Mouse (Mus musculus): ENCODE measurements around the gene Wdr20. TPM values are rescaled to one million over a fixed set of nuclear protein-coding genes. Genes with fewer than 3 reads are reported as not detected.
"Not testable (repeated sequence)": the region's sequence is repeated elsewhere in the genome, so short reads cannot be mapped to it uniquely, and the experiment has no call there.

The Wdr20 gene
- polyA plus RNA-seq, 1 experiment: 31.2 TPM

DNA sequence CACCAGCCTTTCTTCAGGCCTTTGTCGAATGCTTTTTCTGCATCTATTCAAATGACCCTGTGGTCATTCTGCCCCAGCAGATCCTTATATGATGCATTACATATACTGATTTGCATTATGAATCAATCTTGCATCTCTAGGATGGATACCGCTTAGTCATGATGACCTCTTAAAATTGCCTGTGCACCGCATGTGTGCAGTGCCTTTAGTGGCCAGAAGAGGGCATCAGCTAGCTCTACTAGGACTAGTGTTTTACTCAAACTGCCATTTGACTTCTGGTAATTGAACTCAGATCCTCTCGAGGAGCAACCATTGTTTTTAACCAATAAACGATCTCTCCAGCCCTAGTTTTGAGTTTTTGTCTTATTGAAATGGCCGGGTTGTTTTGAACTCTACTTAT is 24.0 kb upstream of the Wdr20 start:
- DNase-seq (ENCODE audit: low spot score): no peak

DNA sequence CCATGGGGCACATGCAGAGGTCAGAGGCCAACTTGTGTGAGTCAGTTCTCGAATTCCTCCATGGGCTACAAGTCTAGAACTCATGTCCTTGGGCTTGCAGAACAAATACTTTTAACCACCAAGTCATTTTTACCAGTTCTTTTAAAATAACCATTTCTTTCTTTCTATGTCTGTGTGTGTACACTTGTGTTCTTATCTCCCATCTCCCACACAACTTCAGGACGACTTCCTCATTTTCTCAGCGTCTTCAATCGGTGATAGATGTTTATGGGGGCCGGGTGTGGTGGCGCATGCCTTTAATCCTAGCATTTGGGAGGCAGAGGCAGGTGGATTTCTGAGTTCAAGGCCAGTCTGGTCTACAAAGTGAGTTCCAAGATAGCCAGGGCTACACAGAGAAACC is 23.5 kb upstream of the Wdr20 start:
- DNase-seq (ENCODE audit: low spot score): no peak

DNA sequence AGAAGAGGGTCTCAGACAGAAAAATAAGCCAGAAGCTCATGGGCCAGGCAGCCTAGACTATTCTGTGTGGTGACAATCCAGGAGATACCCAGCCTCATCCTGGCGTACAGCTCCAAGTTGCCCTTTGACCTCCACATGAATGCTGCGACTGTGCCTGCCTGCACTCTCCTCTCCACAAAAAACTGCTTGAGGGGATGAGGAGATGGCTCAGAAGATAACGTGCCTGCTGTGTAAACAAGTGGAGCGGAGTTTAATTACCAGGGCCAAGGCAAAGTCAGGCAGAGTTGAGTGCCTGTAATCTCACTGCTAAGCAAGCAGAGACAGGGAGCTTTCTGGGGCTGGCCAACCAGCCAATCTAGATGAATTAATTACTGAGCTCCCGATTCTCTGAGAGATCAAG is 21.7 kb upstream of the Wdr20 start:
- DNase-seq (ENCODE audit: low spot score): no peak

DNA sequence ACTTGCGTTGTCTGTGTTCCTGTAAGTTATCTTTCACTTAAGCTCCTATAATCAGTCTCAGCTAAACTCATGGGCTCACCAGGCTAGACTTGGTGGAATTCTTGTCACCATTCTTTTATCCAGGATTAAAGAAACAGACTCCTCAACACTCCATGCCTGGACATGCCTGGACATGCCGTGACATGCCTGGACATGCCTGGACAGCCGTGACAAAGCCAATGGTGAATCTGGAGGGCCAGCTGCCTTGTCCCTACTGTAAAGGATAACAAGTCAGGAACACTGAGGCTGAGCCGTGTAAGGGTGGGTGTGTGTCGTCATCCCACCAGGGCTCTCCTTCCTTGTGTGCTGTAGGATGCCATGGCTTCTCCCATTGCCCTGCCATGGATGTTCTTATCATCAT is 12.7 kb upstream of the Wdr20 start:
- no peak for DNase-seq (ENCODE audit: low spot score)

DNA sequence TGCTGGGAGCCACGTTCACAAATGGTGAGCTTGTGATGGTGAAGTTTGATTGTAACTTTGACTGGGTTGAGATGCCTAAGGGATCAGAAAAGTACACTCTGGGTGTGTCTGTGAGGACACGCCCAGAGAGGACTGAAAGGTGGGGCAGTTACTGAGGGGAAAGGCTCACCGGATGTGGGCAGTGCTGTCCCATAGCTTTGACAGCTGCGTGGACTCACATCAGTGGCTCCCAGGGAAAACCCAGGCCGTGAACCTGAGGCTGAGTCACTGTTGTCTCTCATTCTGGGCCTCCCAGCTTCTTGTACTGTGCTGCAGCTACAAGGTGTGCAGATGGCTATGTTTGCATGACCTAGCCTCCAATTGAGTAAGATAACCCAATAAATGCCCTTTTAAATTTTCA is 12.3 kb upstream of the Wdr20 start:
- no peak for DNase-seq (ENCODE audit: low spot score)

DNA sequence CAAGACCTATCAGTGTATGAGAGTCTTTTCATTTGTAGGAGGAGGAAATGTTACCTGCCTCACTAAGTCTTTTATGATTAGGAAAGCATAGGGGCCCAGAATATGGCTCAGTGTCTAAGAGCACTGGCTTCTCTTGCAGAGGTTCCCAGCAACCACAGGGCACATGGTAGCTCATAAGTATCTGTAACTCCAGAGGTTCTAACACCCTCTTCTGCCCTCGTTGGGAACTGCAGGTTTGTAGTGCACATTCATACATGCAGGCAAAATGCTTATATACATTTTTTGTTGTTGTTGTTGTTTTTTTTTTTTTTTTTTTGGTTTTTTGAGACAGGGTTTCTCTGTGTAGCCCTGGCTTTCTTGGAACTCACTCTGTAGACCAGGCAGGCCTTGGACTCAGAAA is 11.3 kb upstream of the Wdr20 start:
- DNase-seq (ENCODE audit: low spot score): no peak

DNA sequence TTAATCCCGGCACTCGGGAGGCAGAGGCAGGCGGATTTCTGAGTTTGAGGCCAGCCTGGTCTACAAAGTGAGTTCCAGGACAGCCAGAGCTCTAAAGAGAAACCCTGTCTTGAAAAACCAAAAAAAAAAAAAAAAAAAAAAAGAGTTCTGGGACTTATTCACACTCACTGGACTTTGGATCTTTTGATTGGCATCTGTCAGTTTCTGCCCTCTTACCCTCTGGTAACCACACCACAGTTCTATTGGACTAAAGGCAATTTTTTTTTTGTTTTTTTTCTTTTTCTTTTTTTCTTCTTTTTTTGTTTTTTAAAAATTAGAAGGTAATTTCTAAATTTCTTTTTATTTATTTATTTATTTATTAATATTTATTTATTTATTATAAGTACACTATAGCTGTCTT is 4.5 kb upstream of the Wdr20 start:
- not testable (repeated sequence) for DNase-seq (ENCODE audit: low spot score)

DNA sequence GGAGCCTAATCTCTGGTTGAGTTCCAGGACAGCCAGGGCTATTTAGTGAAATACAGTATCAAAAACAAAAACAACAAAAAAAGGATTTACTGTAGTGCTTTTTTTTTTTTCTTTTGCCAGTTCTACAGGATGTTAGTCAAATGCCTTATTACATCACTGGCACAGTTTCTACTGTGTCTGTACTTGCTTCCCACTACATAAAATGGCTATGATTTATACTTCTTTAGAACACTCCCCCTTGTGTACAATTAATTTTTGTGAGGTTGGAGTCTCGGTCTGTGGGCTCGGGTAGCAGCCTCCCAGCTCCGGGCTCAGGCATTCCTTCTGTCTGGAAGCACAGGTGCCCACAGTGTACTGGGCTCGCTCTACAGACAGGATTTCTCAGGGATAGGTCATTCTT is 1.1 kb upstream of the Wdr20 start:
- DNase-seq (ENCODE audit: low spot score): no peak

DNA sequence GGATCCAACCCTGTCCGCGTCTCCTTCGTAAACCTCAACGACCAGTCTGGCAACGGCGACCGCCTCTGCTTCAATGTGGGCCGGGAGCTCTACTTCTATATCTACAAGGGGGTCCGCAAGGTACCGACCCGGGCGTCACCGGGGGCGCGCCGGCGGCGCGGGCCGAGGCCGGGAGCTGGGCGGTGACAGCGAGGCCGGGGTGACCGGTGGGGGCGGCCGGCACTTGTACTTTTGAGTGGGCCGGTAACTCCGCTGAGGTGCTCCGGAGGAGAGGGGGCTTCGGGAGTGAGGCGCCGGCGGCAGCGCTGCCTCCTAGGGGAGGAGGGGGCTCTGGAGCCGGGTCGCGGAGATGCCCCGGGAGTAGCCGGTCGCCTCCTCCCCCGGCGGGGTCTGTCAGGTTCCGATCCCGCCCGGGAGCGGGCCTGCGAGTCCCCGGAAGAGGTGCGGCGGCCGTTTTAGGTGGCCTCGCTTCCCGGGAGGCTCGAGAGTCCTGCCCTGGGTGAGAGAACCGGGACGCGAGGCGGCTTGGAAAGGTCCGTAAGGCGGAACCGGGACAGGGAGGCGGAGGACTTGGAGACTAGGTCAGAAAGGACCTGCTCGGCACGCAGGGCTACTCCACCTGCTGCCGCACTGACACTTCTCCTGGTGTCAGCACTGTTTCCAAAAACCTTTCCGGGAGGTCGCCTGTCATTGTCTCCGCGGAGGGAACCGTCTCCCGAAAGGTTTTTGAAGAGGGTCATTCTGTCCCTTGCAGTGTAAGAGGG is 596 bp downstream of the Wdr20 start:
- no peak for DNase-seq (ENCODE audit: low spot score)

DNA sequence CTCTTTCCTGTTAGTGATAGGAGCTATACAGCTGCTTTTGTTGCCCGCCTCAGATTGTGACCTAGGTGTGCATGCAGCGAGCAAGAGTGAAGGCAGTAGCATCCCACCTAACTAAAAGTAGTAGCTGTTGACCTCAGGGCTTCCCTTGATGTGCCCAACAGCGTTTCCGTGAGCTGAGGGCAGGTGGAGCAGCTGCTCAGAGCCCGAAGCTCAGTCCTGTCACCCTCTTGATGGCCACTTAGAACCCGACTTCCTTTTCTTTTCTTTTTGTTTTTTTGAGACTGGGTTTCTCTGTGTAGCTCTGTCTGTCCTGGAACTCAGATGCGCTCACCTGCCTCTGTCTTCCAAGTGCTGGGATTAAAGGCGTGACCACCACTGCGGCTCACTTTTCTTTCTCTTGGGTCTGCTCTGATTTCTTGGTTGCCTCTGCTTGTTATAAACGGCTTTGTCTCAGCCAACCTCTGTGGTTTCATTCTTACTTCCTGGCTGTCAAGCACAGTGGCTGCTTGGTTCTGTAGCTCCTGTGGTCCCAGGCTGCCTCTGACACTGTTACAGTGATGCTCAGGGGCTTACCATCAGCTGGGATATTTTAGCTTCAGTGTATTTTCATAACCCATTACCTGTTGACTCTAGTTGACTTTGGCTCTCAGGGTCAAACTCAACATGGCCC is 13.2 kb downstream of the Wdr20 start:
- DNase-seq (ENCODE audit: low spot score): no peak

DNA sequence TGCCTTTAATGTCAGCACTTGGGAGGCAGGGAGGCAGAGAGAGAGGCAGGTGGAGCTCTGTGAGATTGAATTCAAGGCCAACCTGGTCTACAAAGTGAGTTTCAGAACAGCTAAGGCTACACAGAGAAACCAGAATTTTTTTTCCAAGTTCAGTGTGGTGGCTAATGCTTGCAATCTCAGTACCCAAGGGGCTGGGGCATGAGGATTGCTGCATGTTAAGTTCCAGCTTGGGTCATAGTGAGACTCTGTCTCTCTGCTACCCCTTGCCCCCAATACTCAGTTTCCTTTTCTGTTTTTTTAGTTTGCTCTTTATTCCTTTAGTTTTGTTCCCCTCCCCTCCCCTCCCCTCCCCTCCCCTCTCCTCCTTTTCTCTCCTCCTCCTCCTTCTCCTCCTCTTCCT is 15.0 kb downstream of the Wdr20 start:
- DNase-seq (ENCODE audit: low spot score): no peak

DNA sequence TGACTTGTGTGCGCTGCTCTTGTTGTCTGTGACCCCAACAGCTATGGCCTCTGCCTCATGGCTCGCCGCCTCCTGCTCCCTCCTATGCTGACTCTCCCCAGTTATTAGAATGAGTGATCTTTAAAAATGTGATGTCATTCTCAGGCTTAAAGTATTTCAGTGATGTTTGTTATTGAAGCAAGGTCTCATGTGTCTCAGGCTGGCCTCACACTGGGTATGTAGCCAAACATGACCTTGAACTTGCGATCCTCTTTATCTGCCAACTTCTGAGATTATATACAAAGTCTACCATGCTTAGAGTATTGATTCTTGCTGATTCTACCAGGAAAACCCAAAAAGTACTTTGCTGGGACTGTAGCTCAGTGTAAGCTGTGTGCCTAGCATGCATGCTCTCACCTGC is 16.2 kb downstream of the Wdr20 start:
- DNase-seq (ENCODE audit: low spot score): no peak

DNA sequence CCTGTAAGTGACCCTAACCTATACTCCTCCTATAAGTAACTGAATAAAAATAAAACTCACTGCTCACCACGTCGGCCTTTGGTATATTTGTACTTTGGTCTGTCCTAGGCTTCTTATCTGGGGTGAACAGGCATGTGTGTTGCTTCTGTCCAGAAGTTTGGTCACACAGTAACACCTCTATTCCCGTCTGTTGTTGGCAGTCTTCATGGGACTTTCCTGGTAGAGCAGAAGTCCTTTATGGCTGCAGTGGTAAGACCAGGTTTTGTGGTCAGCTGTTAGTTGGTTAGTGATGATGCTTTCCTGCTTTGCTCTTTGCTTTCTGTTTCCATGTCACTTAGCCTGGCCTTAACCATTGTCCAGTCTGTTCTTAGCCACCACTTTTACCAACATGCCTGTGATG is 19.4 kb downstream of the Wdr20 start:
- no peak for DNase-seq (ENCODE audit: low spot score)

DNA sequence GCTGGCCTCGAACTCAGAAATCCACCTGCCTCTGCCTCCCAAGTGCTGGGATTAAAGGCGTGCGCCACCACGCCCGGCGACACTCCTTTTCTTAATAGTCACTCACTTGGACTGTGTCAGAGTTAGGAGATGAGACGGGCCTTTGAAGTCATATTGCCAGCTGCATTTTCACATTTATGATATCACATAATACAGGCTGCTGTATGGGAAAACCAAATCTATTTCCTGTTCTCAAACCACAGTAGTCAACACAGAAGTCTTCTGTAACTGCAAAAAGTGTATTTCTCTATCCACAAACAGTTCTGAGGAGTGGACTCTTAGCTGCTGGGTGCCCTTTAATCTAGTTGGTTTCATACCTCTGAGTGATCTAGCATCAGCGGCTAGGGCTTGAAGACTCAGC is 21.2 kb downstream of the Wdr20 start:
- DNase-seq (ENCODE audit: low spot score): no peak

DNA sequence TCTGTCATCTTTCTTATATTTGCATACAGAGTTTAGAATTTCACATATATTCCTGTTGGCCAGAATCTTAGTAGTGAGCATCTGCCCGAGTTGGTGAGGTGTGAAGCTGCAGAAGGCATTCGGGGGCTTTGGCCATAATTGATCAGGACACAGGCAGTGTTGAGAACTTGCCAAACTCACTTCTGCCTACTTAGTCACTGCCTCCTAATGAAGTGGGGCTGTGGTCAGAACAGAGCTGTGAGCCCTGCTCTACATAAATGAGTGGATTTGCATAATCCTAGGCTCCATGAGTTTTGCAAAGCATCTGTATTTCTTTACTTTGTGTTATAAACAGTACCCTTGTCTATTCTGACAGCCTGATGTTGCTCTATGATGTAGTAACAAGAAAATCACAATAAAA is 24.6 kb downstream of the Wdr20 start:
- DNase-seq (ENCODE audit: low spot score): no peak

DNA sequence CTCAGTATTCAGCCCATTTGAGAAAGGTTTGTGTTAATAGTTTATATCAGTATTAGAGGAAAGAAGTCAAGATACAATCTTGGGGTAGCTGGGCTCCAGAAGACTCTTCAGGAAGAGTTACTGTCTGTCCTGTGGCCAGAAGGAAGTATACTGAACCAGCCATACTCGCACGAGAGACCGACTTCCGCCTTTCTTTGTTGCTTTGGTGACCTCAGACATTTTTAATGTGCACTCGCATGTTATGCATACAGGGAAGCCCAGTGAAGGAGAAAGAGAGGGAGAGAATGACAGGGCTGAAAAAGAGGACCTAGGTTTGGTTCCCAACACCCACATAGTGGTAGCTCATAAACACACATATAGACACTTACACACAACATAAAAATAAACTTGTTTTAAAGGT is 26.8 kb downstream of the Wdr20 start:
- no peak for DNase-seq (ENCODE audit: low spot score)

DNA sequence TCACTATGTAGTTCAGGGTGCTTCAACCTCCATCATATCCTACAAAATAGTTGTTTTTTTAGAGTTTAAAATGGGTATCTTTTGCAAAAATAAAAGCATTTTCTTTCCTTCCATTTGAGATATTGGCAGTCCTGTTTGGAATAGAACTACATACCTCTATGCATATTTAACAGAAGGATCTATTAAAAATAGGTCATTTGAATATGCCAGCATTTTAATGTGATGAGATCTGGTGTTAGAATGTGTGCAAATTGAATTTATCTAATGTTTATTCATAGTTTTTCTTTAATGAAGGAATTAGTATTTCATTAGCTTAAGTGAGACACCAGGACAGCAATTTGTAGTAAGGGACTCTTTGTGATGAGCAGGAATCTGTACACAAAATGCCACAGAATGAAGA is 30.8 kb downstream of the Wdr20 start:
- no peak for DNase-seq (ENCODE audit: low spot score)

DNA sequence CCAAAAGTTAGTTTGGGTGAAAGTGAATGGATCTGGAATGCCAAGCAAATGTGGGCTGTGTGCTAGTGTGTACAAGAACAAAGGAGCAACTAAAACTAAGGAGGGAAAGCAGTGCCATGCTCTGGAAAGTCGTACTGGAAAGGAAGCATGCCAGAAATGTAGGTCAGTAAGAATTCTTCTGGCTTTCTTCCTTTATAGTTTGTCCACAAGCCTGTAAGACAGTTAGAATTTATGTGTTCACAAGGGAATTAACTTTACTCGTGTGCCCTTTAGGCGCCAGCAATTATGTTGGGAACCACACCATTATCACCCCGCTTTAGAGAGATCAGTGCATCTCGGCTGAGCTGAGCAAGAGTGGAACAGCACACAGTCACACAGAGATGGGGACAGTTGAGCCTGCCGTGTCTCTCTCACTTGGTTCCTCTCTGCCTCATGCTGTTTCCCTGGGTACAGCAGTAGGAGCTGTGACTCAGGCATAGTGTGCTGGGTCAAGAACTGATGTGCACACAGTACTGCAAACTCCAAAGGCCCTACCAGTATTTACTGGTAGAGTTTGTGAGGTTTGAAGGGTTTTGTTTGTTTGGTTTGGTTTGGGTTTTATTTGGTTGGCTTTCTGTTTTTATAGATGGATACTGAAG is 32.0 kb downstream of the Wdr20 start:
- DNase-seq (ENCODE audit: low spot score): no peak

DNA sequence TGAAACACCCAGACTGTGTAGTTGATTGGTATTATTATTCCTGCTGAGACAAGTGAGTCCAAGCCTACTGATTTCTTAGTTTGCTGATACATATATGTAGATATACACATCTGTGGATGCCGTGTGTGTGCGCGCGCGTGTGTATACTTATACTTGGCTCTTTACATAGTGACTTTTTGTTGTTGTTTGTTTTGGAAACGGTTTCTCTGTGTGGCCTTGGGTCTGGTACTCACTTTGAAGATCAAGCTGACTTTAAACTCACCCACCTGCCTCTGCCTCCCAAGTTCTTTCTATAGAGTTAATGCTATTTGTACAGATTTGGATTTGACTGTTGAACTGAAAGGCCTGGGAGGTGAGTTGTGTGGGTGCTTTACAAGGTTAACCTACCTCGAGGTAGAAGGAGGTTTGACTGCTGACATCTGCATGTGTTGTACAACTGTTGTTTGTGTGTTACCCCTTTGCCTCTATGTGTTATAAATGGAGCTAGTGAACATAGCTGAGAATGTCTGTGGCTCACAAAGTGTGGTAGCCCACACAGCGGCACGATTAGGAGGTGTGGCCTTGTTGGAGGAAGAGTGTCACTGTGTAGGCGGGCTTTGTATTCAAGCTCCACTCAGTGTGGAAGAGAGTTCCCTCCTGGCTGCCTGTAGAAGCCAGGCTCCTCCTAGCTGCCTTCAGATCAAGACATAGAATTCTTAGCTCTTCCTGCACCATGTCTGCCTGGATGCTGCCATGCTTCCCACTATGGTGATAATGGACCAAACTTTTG is 32.9 kb downstream of the Wdr20 start:
- no peak for DNase-seq (ENCODE audit: low spot score)

DNA sequence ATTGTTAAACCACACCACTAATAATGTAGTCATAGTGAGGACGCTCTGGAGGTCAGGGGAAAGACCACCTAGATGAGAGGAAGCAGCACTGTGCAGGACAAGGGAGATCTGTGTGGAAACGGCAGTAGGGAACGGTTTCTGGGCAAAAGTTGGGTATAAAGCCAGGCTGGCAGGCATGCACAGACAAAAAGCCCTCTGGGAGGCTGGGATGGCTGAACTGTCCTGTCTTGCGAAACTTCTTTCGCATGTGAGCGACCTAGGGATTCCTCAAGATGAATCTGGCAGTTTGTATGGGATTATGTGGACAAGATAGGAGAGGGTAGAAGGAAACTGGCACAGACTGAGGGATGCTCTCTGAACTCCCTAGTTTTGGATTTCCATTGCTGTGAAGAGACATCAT is 34.2 kb downstream of the Wdr20 start:
- DNase-seq (ENCODE audit: low spot score): no peak

DNA sequence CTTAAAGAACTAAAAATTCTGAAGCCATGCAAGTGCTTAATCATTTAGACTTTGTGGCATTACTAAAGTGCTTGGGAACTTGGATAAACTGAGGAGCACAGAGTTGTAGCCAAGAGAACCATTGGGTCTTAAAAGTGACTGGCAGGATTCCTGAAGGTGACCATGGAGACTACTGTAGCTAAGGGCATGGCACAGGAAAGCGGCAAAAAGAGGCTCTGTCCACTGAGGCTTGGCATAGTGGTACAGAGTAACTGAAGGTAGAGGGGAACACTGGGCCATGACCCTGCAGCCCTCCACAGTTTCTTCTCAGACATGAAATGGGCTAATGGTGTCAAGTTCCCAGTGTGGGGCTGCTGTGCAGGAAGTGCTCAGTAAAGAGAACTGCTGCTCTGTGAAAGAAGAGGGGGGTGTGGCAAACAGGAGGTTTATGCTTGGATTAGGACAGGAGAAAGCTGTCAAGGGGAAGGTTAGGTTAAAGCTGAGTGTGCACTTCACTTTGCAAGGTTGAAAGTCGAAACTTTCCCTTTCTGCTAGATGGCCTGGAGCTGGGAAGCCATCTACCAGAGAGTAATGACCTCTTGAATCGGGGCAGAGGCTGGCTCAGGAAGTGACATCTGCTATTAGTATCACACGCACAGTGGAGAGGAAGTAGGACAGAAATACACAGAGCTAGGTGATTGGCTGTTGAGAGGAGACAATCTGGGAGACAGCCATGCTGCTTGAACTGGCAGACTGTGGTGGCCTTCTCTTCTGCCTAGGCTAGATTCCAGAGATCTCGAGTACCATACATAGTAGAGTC is 38.1 kb downstream of the Wdr20 start:
- no peak for DNase-seq (ENCODE audit: low spot score)

DNA sequence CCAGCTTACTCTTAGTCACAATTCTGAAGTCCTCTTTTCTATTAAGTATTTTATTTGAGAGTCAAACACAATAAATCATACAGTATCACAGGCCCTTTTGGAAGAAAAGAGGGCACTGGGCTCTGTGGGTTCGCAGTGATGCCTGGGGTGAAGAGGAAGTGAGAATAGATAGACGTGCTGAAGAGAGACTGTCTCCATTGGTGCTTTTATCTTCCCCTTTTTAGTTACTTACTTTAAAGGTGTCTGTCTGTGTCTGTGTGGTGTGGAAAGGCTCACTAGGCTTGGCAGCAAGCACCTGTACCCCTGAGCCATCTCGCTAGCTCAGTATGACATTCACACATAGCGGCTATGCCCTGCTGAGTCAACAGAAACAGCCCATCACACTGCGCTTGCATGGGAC is 40.1 kb downstream of the Wdr20 start:
- no peak for DNase-seq (ENCODE audit: low spot score)
